ENCODE assay signal across 7 mouse cellular contexts in the genomic region with DNA sequence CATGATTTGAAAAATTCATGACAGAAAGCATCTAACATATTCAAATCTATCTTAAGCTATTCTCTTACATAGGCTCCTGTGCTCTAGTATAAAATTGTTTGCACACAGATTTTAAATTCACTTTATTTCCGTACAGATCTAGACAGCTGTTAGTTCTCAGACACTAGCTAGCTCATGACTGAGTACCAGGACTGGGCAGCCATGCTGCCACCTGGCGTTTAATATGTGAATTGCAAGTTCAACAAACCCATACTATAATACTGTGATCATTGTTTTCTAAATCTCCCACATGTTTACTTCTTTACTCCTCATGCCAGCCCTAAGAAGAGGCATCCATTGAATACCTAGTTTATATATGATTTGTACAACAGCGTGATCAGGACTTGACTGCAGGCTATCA. TPM values are rescaled to one million over a fixed set of nuclear protein-coding genes. Genes with fewer than 3 reads are reported as not detected.
DNase-seq lines count a peak whose midpoint lies in the region; ATAC-seq and TF ChIP-seq lines count a peak whose summit lies in the region.

No protein-coding gene starts in this region.

- peak; percentile 46; the same call in 1 of the 2 replicates for ATAC-seq in kidney, embryonic 16.5 days (ENCODE audit: low FRiP score, low TSS enrichment)
- no peak; the same call in 1 of the 2 replicates for ATAC-seq in lung, embryonic 14.5 days (ENCODE audit: insufficient read depth)

- no peak overlapping the region for H3K4me3 ChIP-seq in kidney, embryonic 16.5 days (ENCODE audit: low read length)
- no peak overlapping the region for H3K4me3 ChIP-seq in lung, embryonic 14.5 days (ENCODE audit: low read depth, low read length)

- H3K27ac ChIP-seq in kidney, embryonic 16.5 days (ENCODE audit: low read length) = no peak overlapping the region
- no peak overlapping the region for H3K27ac ChIP-seq in lung, embryonic 14.5 days (ENCODE audit: low read depth)

- peak; percentile 66 for DNase-seq in 416B (ENCODE audit: low read depth)
- peak; percentile 78 for DNase-seq in CD4-positive, CD25-positive, alpha-beta regulatory T cell, adult 2 months (ENCODE audit: low read depth, low spot score)
- DNase-seq in c-Kit-positive CD71-positive TER-119-negative erythroid progenitor cells, embryonic 14.5 days (ENCODE audit: low read depth) = peak; percentile 40
- DNase-seq in gastrocnemius, postnatal 10 days = peak; percentile 26
- peak; percentile 81 for DNase-seq in lung, embryonic 14.5 days
- DNase-seq in skeletal muscle tissue, adult 2 months (ENCODE audit: low read depth, low spot score) = peak; percentile 16

- H3K9ac ChIP-seq in kidney, embryonic 16.5 days (replicated peaks; ENCODE audit: low read length) = no peak overlapping the region
- no peak overlapping the region for H3K9ac ChIP-seq in lung, embryonic 14.5 days

- no peaks in the 10 kb centered on the region for H3K4me1 ChIP-seq in kidney, embryonic 16.5 days (ENCODE audit: insufficient read depth, low read length)
- no peaks in the 10 kb centered on the region for H3K4me1 ChIP-seq in lung, embryonic 14.5 days (ENCODE audit: insufficient read depth)

- peak; percentile 72 for TF ChIP-seq CTCF in lung, embryonic 14.5 days (IDR thresholded peaks at IDR 0.05; ENCODE audit: low read depth)

- H3K36me3 ChIP-seq in kidney, embryonic 16.5 days (ENCODE audit: insufficient read depth, low read length) = no peaks in the 10 kb centered on the region
- no peaks in the 10 kb centered on the region for H3K36me3 ChIP-seq in lung, embryonic 14.5 days (ENCODE audit: insufficient read depth)

- no peaks in the 10 kb centered on the region for H3K27me3 ChIP-seq in kidney, embryonic 16.5 days (ENCODE audit: insufficient read depth, low read length)
- no peaks in the 10 kb centered on the region for H3K27me3 ChIP-seq in lung, embryonic 14.5 days (ENCODE audit: insufficient read depth, low read length)

- WGBS in kidney, embryonic 16.5 days = 17% methylated on average over 3 of the region's 3 CpGs
- WGBS in lung, embryonic 14.5 days = 18% methylated on average over 3 of the region's 3 CpGs

- H3K4me2 ChIP-seq in kidney, embryonic 16.5 days (replicated peaks; ENCODE audit: low read depth, low read length) = no peak overlapping the region
- no peak overlapping the region for H3K4me2 ChIP-seq in lung, embryonic 14.5 days

- H3K9me3 ChIP-seq in kidney, embryonic 16.5 days (ENCODE audit: low read length) = no peaks in the 10 kb centered on the region
- H3K9me3 ChIP-seq in lung, embryonic 14.5 days (ENCODE audit: low read depth, low read length) = no peaks in the 10 kb centered on the region

RNA-seq across cellular contexts. Expression of gene D1Ertd622e, which starts 26.9 kb away (rescaled TPM):
- 10 to 100 TPM; 32.3 to 38.3 TPM for total RNA-seq in gastrocnemius, postnatal 10 days (2021)
- 22.0 and 24.0 TPM in 2 replicates for polyA plus RNA-seq in kidney, embryonic 16.5 days (2015; fragmentation: Nextera tagmentation; extraction: Ambion mirVana)
- polyA plus RNA-seq in lung, embryonic 14.5 days (2014; fragmentation: Nextera tagmentation; extraction: Ambion mirVana) = 17.1 and 19.3 TPM in 2 replicates

Comparison
In these comparisons a context has a peak if more than half of its experiments do, and no peak if none do; other contexts are left out.
1. DNase-seq: peak in every context shown above with its lines; median percentile 81 in lung, embryonic 14.5 days; 78 in CD4-positive, CD25-positive, alpha-beta regulatory T cell, adult 2 months; 66 in 416B; 40 in c-Kit-positive CD71-positive TER-119-negative erythroid progenitor cells, embryonic 14.5 days; 26 in gastrocnemius, postnatal 10 days; 16 in skeletal muscle tissue, adult 2 months.